Mouse (Mus musculus): ENCODE results near the gene Olfr324. TPM values are rescaled to one million over a fixed set of nuclear protein-coding genes. Genes with fewer than 3 reads are reported as not detected.
A peak's percentile ranks its signal among the peaks of the same experiment; 100 is the strongest.

Olfr324 gene
- polyA plus RNA-seq, 1 experiment from 2014 or later, result not detected

- DNase-seq (ENCODE audit: low spot score), result peak; percentile 53
- Histone ChIP-seq H3K36me3 (no peaks in the 10 kb centered on the region), H3K27ac (replicated peaks) (peak within 1 kb of the TSS; percentile 72), H3K9me3 (replicated peaks) (no peaks in the 10 kb centered on the region), H3K4me1 (peaks cover 10% of the 10 kb centered on the region), H3K4me3 (peak within 1 kb of the TSS; percentile 59), H3K27me3 (ENCODE audit: low read depth, poor library complexity, severe bottlenecking) (peaks cover 36% of the 10 kb centered on the region)
- 6% methylated on average over 34 of the region's 34 CpGs for WGBS
Observed at GRCm38 (mm10) chr11:58640272-58640867, 45.5 kb downstream of the Olfr324 start, which contains the start of gene Trim58. Gene Trim58, plus strand, starts transcription at chr11:58640465.

GRCm38 (mm10) chr11:58641057-58641456 is 46.1 kb downstream of the Olfr324 start:
- peak overlapping the region; percentile 59 for H3K4me3 ChIP-seq
- 28% methylated on average over 14 of the region's 14 CpGs for WGBS
- no peaks in the 10 kb centered on the region for H3K36me3 ChIP-seq
- peaks cover 10% of the 10 kb centered on the region for H3K4me1 ChIP-seq
- H3K27me3 ChIP-seq (ENCODE audit: low read depth, poor library complexity, severe bottlenecking), result peaks cover 36% of the 10 kb centered on the region
- H3K27ac ChIP-seq (replicated peaks), result peak overlapping the region; percentile 72
- H3K9me3 ChIP-seq (replicated peaks), result no peaks in the 10 kb centered on the region
- DNase-seq (ENCODE audit: low spot score), result no peak

GRCm38 (mm10) chr11:58641638-58642358 is 46.9 kb downstream of the Olfr324 start:
- Histone ChIP-seq H3K4me1 (peaks cover 10% of the 10 kb centered on the region), H3K9me3 (replicated peaks) (no peaks in the 10 kb centered on the region), H3K27me3 (ENCODE audit: low read depth, poor library complexity, severe bottlenecking) (peaks cover 36% of the 10 kb centered on the region), H3K4me3 (no peak overlapping the region), H3K27ac (replicated peaks) (no peak overlapping the region), H3K36me3 (no peaks in the 10 kb centered on the region)
- WGBS, result 88% methylated on average over 13 of the region's 13 CpGs
- no peak for DNase-seq (ENCODE audit: low spot score)

GRCm38 (mm10) chr11:58643350-58643749 is 48.4 kb downstream of the Olfr324 start:
- DNase-seq (ENCODE audit: low spot score), result peak; percentile 38
- WGBS, result 40% methylated on average over 6 of the region's 6 CpGs
- H3K4me3 ChIP-seq, result no peak overlapping the region

More at GRCm38 (mm10) chr11:58643350-58643749, 48.4 kb downstream of the Olfr324 start:
- peaks cover 10% of the 10 kb centered on the region for H3K4me1 ChIP-seq
- peaks cover 33% of the 10 kb centered on the region for H3K27me3 ChIP-seq (ENCODE audit: low read depth, poor library complexity, severe bottlenecking)
- no peaks in the 10 kb centered on the region for H3K36me3 ChIP-seq
- no peaks in the 10 kb centered on the region for H3K9me3 ChIP-seq (replicated peaks)
- H3K27ac ChIP-seq (replicated peaks), result no peak overlapping the region

Other genes with a start within 250 kb of the Olfr324 start
- gene Lypd8, start 216.1 kb upstream of the Olfr324 start, polyA plus RNA-seq (2016; fragmentation: Nextera tagmentation; extraction: Ambion mirVana), result not detected in 2 replicates
- not detected in 2 replicates for gene 1810065E05Rik, start 174.0 kb upstream of the Olfr324 start, polyA plus RNA-seq (2016; fragmentation: Nextera tagmentation; extraction: Ambion mirVana)
- not detected in 2 replicates for gene Gm12253, start 162.6 kb upstream of the Olfr324 start, polyA plus RNA-seq (2016; fragmentation: Nextera tagmentation; extraction: Ambion mirVana)
- gene Lypd9, start 142.2 kb upstream of the Olfr324 start, polyA plus RNA-seq (2016; fragmentation: Nextera tagmentation; extraction: Ambion mirVana), result not detected in 2 replicates
- not detected in 2 replicates for gene Olfr30, start 132.8 kb upstream of the Olfr324 start, polyA plus RNA-seq (2016; fragmentation: Nextera tagmentation; extraction: Ambion mirVana)
- gene Olfr332, start 102.6 kb upstream of the Olfr324 start, polyA plus RNA-seq (2016; fragmentation: Nextera tagmentation; extraction: Ambion mirVana), result not detected in 2 replicates
- gene Olfr331, start 92.5 kb upstream of the Olfr324 start, polyA plus RNA-seq (2016; fragmentation: Nextera tagmentation; extraction: Ambion mirVana), result not detected in 2 replicates
- gene Olfr330, start 60.3 kb upstream of the Olfr324 start, polyA plus RNA-seq (2016; fragmentation: Nextera tagmentation; extraction: Ambion mirVana), result not detected in 2 replicates
- not detected in 2 replicates for gene Olfr329-ps, start 48.7 kb upstream of the Olfr324 start, polyA plus RNA-seq (2016; fragmentation: Nextera tagmentation; extraction: Ambion mirVana)
- gene Olfr328, start 39.5 kb upstream of the Olfr324 start, polyA plus RNA-seq (2016; fragmentation: Nextera tagmentation; extraction: Ambion mirVana), result 0.06 TPM in 1 of 2 replicates, not detected in the other
- gene Olfr224, start 24.6 kb upstream of the Olfr324 start, polyA plus RNA-seq (2016; fragmentation: Nextera tagmentation; extraction: Ambion mirVana), result not detected in 2 replicates
- gene Olfr325, start 17.4 kb upstream of the Olfr324 start, polyA plus RNA-seq (2016; fragmentation: Nextera tagmentation; extraction: Ambion mirVana), result not detected in 2 replicates
- not detected in 2 replicates for gene 2210407C18Rik, start 21.0 kb downstream of the Olfr324 start, polyA plus RNA-seq (2016; fragmentation: Nextera tagmentation; extraction: Ambion mirVana)
- gene Olfr323, start 35.4 kb downstream of the Olfr324 start, polyA plus RNA-seq (2016; fragmentation: Nextera tagmentation; extraction: Ambion mirVana), result not detected in 2 replicates
- 0.46 and 0.53 TPM in 2 replicates for gene Trim58, start 45.4 kb downstream of the Olfr324 start, polyA plus RNA-seq (2016; fragmentation: Nextera tagmentation; extraction: Ambion mirVana)
- not detected in 2 replicates for gene Olfr322, start 63.7 kb downstream of the Olfr324 start, polyA plus RNA-seq (2016; fragmentation: Nextera tagmentation; extraction: Ambion mirVana)
- gene Olfr320, start 86.0 kb downstream of the Olfr324 start, polyA plus RNA-seq (2016; fragmentation: Nextera tagmentation; extraction: Ambion mirVana), result not detected in 2 replicates
- not detected in 2 replicates for gene Olfr319, start 104.0 kb downstream of the Olfr324 start, polyA plus RNA-seq (2016; fragmentation: Nextera tagmentation; extraction: Ambion mirVana)
- not detected in 2 replicates for gene Olfr318, start 128.9 kb downstream of the Olfr324 start, polyA plus RNA-seq (2016; fragmentation: Nextera tagmentation; extraction: Ambion mirVana)
- gene Olfr317, start 144.1 kb downstream of the Olfr324 start, polyA plus RNA-seq (2016; fragmentation: Nextera tagmentation; extraction: Ambion mirVana), result not detected in 2 replicates
- not detected in 2 replicates for gene Olfr316, start 157.6 kb downstream of the Olfr324 start, polyA plus RNA-seq (2016; fragmentation: Nextera tagmentation; extraction: Ambion mirVana)
- gene Olfr315, start 178.1 kb downstream of the Olfr324 start, polyA plus RNA-seq (2016; fragmentation: Nextera tagmentation; extraction: Ambion mirVana), result not detected in 2 replicates
- gene Olfr314, start 187.8 kb downstream of the Olfr324 start, polyA plus RNA-seq (2016; fragmentation: Nextera tagmentation; extraction: Ambion mirVana), result not detected in 2 replicates
- 3.8 and 6.1 TPM in 2 replicates for gene Fam183b, start 206.8 kb downstream of the Olfr324 start, polyA plus RNA-seq (2016; fragmentation: Nextera tagmentation; extraction: Ambion mirVana)
- not detected in 2 replicates for gene Olfr313, start 219.9 kb downstream of the Olfr324 start, polyA plus RNA-seq (2016; fragmentation: Nextera tagmentation; extraction: Ambion mirVana)
- gene Olfr312, start 234.1 kb downstream of the Olfr324 start, polyA plus RNA-seq (2016; fragmentation: Nextera tagmentation; extraction: Ambion mirVana), result not detected in 2 replicates
- not detected in 2 replicates for gene Olfr311, start 244.1 kb downstream of the Olfr324 start, polyA plus RNA-seq (2016; fragmentation: Nextera tagmentation; extraction: Ambion mirVana)

Measured in midbrain, embryonic 10.5 days (tissue).